Mouse (Mus musculus) right cerebral cortex, adult 18-20 months (tissue): ENCODE results near the gene Siah2.

Source experiments
- DNase-seq: peaks from one replicate; pipeline ENCODE4 v3.0.0; 2022; ENCODE audit warnings: mixed read lengths

Siah2 gene

DNA sequence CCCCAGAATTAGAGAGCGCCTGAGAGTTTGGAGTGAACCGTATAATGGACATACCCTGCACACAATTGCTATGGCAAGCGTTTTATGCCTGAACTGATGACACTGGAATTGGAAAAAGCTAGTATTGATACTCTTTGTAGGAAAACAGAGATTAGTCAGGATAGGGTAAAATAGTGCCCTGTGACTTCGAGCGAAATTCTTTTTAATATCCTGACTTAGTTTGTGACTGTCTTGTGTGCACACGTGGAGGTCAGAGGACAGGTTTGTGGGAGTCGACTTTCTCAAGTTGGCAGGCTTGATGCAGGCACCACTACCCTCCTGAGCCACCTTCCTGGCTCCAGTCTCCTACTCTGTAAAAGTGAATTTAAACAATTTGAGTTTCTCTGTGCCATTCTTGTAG lies 1.1 kb upstream of the Siah2 start:
- DNase-seq = no peak

DNA sequence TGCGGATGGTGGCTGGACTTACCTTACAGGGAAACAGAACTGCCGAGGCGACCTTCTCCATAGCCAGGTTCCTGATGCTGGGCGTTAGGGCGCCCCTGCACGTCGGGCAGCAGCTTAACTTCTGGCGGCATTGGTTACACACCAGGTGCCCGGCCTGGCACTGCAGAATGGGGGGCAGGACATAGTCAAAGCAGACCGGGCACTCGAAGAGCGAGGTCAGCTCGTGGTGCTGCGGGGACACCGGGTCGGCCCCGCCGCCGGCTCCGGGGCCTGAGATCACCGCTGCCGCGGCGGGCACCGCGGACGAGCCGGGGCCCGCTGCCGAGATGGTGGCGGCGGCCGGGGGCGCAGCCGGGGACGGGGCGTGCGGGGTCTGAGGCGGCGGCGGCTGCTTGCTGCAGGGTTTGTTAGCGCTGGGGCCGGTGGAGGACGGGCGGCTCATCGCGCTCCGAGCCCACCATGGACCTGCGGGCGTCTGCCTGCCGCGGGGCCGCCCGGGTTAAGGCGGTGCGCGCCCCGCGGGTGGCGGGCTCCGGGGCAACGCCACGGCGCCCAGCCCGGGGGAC lies 743 bp downstream of the Siah2 start:
- peak; percentile 52 for DNase-seq

DNA sequence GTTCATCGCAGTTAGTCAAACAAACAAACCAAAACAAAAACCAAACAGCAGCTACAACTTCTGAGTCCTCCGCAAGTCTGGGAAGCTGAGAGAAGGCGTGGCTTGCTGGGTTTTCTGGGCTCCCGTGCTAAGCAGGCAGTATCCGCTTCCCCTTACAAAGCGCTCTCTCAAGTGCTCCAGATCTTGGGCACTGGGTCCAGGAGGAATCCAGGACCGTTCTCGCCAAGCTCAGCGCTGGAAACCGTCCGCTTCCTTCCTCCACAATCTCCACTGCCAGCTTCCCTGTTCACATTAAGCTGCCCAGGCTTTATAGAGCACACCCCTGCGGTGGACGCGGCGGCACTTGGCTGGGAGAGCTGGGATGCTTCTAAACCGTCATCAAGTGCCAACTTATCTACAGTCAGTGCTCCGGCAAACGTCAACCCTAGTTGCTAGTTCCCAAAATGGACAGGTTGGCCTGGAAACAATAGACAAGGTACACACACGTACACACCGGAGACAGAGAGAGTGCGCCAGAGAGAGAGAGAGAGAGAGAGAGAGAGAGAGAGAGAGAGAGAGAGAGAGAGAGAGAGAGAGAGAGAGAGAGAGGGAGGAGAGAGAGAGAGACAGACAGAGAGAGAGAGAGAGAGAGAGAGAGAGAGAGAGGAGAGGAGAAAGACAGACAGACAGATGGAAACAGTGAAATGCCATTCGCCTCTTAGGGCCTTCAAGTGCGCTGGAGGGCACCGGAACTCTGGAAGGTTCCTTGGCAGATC lies 1.4 kb downstream of the Siah2 start:
- peak; percentile 59 for DNase-seq

DNA sequence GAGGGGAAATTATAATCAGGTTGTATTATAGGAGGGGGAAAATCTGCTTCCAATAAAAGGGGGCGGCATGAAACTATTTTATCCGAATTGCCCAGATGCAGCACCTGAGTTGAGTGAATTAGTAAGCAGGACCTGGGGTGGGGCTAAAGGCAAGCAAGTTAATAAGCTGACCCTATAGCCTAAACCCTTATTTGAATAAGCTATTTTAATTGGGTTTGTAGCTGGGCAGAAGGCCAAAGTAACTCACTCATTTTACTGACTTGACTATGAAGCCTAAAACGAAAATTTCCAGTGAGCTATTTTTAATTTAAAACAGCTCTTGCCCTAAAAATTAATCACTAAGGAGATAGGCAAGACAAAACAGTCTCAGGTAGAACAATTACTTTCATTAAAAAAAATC lies 2.5 kb downstream of the Siah2 start:
- DNase-seq = no peak

DNA sequence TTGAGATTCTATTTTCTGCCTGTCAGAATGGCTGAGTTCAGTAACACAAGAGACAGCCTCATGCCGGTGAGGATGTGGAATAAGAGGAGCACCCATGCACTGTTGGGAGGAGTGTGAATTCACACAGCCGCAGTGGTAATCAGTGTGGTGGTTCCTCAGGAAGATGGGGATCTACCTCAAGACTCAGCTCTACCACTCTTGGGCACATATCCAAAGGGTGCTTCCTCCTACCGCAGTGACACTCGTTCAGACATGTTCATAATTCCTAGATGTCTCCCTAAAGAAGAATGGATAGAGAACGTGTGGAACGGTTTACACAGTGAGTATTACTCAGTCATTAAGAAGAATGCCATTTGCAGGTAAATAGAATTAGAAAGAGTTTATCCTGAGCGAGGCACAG lies 3.1 kb downstream of the Siah2 start:
- no peak for DNase-seq

DNA sequence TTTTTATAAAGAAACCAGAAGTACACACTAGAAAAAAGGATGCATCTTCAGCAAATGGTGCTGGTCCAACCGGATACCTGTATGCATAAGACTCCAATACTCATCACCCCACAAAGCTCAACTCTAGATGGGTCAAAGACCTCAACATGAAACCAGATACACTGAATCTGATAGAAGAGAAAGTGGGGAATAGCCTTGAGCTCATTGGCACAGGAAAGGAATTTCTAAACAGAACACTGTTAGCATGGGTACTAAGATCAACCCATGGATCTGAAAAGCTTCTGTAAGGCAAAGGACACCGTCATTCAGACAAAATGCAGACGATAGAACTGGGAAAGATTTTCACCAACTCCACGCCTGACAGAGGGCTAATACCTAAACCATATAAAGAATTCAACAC lies 3.6 kb downstream of the Siah2 start:
- no peak for DNase-seq

DNA sequence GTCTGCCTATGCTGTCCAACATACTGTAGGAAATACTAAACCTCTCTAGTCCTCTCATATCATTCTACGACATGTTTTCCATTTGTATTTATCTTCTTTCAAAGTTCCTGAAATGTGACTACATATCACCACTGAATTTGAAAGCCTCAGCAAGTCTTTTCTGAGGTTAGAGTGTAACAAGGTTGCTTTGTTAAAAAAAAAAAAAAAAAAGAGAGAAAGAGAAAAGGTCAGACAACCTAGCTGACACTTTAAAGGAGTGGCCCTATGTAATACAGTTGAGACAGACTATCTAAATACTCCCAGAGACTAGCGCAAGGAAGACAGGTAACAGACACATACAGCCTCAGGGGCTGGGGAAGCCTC lies 5.3 kb downstream of the Siah2 start:
- DNase-seq = no peak

DNA sequence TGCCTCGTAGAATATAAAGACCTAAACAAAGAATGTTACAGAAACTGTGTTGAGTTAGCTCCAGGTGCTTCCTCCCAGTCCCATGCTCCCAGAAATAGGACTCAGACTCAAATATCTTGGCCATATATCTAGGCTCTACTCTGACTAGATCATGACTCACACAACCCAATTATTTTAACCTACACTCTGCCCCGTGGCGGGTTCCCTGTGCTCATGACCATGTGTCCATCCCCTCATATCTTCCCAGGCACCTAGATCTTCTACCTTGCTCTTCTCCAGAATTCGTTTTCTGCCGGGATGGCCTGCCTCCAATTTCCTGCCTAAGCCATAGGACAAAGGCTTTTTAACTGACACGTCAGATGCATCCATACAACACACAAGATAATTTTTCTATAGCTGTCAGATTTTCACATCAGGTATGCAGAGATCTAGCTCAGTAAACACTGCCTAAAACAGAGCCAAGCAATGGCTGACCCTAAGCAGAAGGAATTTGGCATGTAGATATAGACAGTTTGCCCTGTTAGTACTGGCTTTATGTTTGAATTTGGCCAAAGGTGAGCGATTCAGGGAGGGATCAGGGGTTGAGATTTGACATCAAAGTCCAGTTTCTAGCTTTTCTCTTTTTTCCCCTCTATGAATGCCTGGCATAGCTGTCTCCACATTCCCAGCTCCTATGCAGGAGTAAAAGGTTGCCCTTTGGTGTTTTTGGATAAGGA lies 5.8 kb downstream of the Siah2 start:
- no peak for DNase-seq

DNA sequence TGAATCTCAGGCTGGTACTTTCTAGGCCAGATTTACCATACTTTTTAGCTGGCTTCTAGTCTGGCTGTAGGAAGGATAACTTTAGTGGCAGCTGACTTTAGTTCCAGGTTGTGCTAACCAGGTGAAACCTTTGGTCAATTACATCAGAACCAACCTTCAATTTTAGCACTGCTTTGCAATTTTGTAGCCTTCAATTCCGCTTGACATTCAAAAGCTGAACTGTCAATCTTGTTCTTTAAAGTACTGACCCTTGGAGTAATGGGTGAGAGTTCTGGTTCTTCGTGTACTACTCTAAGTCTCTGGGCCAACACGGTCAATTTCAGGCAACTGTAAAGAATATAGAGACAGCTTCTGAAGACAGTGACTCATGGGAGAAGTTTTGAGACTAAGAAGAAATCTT lies 6.8 kb downstream of the Siah2 start:
- no peak for DNase-seq

DNA sequence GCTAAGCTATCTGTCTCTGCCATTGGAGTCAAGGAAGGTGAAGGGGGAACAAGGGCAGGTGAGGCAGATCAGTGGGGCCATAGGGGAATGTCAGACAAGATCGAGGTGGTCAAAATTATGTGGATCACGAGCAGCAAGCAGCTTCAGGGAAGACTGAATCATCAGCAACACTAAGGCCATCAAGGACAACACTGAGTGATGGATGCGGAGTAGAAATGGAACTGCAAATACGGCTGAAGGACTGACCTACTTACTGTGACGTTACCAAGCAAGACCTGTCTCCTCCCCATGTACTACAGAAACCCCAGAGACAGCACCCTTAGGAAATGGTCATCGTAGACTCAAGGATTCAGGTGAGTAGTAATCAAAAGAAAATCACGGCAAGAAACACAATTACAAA lies 8.9 kb downstream of the Siah2 start:
- DNase-seq = no peak

DNA sequence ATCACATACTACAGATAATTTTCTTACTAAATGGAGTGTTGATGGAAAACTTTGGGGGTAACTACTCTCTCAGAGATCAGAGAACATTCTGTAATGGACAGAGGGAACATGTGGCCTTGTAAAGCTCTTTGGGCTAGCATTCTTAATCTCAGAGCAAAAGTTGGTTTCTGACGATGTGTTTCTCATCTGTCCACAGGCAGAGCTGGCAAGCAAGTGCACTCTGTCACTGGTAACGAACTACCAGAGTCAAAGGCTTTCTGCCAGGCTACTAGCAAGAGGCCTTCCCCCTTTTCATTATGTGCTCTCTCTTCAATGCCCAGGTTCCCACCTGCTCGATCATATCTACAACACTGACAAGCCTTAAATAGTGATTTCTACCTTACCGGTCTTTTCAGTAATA lies 9.9 kb downstream of the Siah2 start:
- no peak for DNase-seq

DNA sequence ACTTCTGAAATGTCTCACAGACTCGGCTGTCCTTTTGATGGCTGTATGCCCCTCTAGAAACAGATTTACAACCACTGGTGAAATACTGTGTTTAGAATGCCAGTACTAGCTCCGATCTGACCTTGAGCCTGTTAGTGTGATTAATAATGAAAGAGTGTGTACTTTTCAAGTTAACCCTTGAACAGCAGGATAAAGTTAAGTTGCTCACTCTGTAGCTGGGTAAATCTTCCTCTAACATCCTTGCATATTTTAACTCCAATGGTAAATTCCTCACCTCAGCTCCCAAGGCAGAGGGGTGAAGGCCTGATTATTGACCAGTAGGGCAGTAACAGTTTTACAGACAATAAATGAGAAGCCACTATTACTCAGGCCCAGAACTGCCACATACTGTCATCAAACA lies 10.4 kb downstream of the Siah2 start:
- no peak for DNase-seq

DNA sequence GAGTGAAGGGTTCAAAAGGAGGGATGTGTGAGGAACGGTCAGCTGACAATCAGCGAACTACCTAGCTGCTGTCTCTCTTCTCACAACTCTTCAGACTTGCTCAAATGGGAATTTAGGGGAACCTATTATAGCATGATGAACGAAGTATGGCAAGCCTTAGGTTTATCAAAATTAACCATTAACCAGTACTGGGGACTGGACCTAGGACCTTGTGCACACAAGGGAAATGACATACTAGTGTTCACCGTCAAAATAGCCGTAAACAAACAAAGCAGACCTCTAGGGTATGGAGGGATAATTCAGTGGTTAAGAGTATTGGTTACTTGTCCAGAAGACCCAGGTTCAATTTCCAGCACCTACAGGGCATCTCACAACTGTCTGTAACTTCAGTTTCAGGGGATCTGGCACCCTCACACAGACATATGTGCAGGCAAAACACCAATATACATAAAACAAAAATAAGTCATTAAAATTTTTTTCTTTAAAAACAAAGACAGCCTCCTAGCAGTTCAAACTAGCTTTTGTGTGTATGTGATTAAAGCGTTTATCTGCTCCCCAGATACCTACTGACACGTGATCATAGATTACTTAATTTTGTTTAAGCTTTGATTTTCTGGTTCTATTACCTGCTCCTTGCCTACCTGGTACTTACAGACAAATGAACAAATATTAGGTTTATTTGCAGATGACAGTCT lies 11.1 kb downstream of the Siah2 start:
- no peak for DNase-seq

DNA sequence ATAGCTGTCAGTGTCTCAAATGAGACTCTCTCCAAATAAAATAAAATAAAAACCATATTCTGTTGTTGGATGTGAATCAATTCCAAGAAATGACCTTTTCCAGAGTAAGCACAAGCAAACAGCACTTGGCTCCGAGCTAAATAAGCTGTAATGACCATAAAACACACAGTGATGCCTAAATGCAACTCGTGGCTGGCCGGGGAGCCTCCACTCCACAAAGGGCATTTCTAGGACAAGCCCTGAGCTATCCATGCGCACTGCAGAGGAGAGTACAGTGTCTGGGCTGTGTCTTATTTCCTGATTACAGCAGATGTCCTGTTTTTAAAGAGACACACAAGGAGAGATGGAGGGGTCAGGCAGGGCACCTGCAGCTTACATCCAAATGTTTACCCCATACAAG lies 12.2 kb downstream of the Siah2 start:
- no peak for DNase-seq

DNA sequence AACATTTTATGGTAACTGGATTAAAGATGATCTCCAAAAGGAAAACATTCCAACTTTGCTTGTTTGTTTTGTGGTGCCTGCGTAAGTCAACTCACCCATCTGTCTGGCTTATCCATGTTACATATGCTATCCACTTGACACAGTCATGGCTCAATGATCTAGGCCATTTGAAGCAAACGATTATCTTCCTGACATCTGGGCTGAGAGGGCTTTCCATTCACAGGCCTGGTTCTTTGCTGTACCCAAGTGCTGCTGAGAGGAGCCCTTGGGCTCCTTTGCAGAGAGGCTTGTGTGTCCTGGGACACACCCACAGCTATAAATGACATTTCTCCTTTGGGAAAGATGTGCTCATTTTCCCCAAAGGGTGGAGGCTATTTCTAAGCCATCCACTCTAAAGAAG lies 13.3 kb downstream of the Siah2 start:
- no peak for DNase-seq

DNA sequence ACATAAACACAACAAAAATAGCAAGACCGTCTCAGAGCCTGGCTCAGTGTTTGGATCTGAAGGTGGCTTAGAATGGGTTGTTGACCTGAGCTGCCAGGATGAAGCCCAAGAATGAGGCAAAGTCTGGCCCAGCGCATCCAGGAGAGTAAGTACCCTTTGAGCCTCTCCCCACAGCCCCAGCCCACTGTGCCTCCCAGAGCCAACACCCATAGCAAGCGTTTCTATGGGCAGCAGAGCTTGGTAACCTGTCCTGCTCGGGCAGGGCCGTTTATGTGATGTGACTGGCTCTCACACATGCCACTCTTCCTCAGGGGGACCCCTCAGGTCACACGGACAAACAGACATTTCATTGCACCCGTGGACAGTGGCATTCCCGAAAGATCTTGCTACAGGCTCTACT lies 13.8 kb downstream of the Siah2 start:
- DNase-seq = no peak

DNA sequence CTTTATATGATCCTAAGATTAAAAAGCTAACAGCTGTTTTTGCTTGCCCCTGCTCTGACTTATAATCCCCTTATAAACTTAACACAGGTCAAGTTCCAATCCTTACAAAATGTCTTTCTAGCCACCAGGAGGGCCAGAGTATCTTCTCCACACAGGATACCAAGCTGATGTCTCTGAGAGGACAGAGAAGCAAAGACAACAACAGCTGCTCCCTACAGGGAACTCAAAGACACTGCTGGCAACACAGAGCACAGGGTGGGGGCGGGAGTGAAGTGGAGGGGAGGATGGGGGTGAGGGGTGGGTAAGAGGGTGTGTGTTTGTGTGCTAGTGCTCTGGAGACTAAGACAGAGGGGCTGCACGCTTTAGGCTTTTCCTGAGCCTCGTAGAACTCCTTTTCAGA lies 14.6 kb downstream of the Siah2 start:
- DNase-seq = no peak

DNA sequence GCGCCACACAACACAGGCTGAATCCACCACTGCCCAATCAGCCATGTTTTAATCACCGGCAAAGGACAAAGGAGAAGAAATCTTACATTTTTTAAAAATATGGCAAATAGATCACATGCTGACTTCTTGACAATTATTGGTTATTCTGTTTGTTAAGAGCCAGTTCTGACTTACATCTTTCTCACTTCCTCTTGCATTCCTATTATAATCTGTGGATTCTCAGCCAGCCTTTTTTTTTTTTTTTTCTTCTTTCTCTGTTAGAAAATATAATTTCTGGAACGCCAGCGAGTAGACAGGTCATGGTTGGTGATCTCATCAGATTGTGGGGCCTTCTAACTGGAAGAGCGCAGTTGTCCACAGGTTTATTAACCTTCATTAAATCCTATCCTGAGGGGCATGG lies 18.9 kb downstream of the Siah2 start:
- no peak for DNase-seq

DNA sequence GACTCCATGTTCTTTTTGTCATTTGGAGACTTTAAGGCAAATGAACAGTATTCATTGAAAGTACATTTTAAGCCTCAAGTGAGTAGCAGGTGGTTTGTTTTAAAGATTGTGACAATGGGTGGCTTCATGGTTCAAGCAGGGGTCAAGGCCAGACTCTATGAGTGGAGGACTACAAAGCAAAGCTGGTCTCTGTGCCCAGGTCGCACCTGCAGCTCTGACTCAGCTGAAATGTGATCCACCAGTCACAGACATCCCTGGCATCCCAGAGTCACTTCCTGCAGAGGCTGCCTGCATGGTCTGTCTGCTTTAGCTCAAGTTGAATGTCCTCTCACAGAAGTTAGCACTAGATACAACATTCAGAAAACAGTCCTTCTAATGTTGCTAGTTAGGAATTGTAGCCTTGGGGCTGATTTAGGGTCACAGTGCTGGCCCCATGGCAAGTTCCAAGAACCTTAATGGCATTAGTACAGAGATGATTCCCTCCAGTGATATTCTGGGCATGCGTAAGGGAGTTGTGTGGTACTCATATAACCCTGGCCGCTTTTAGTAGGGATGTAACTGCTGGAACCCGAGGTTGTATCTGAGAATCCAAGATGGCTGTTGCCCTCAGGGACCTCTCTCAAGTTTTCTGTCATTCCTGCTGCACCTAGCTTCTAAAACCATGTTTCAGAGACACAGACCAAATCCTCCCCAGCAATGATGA lies 19.6 kb downstream of the Siah2 start:
- DNase-seq = no peak

DNA sequence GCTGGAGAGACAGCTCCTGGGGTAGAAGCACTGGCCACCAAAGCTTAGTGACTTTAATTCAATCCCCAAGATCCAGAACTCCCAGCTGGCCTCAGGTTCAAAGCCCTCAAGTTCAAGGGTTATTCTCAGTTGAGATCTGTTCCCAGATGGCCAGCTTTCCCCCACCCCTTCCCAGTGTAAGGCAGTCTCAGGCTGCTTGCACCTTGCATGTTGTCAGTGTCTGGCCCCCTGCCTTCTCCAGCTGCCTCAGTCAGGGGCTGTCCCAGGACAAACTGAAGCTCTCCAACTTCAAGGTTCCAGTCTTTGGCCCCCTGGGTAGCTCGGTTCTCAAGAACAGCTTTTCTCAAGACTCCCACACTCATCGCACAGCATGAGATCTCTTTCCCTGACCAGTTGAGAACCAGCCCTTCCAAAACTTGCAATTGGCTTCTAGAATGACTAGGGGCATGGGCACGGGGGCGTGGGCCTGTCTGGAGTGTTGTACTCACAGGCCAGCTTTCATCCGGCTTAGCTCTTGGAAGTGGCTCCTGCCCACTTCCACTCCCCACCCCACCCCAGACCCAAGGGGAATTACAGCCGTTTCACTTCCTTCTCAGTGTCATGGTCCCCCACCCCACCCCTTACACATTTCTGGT lies 20.5 kb downstream of the Siah2 start:
- DNase-seq = no peak

DNA sequence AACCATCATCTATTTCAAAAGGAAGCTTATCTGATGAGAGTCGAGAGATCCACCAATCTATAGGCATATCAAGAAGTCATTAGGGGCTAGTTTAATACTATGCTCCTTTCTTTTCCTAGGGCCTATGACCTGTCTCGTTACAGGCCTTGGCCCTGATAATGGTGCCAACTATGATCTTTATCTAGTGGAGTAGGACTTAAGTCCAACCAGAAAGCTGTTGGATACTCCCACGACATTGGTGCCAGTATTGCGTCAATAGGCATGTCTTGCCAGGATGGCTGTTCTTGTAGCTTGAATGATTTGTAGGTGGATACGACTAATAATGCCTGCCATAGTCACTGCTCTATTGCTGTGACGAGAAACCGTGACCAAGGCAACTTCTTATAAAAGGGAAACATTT lies 28.2 kb downstream of the Siah2 start:
- DNase-seq = no peak

DNA sequence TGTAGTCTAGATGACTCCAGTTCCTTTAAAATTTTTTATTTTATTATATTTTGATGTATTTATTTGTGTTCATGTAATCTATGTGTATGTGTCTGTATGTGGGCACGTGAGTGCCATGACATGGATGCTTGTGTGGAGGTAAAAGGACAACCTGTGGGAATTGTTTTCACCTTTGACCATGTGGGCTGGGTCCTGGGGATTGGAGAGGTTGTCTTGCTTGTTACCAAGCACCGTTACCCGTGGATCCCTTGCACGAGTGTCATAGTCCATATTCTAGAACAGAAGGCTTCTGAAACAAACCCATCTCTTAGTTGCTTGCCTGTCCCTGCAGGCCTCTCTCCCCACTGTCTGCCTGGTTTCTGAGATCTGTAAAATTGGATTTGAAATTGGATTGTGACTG lies 31.6 kb downstream of the Siah2 start:
- no peak for DNase-seq

DNA sequence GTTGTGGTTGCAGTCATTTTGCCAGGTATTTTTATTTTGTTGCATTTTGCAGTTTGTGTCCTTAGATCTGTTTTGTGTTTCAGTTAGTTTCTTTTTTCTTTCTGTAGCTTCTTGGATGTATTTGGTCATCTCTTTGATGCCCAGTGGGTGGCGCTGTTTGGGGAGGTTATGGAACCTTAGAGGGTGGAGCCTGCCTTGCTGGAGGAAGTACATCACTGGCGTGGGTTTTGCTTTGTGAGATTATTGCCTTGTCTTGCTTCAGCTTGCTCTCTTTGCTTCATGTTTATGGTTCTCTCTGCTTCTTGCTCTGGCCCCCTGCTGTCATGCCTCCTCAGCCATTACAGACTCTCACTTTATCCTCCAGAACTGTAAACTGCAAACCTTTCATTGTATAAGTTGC lies 34.8 kb downstream of the Siah2 start:
- DNase-seq = no peak
